Mouse (Mus musculus) kidney, adult 2 months (tissue): ENCODE results near the gene Emid1.

Experiments
- CTCF ChIP-seq: fragments of 200-500 bp; conservative IDR thresholded peaks from 2 replicates; pipeline ENCODE4 v1.5.1; 2011; ENCODE audit warnings: low read depth, mild to moderate bottlenecking, control low read depth, low read length, moderate library complexity, mixed read lengths; ENCODE audit not compliant: insufficient read depth, insufficient read length
- POLR2A ChIP-seq: fragments of 200-500 bp; IDR thresholded peaks from one replicate; pipeline ENCODE4 v1.6.1; 2011; ENCODE audit warnings: low read depth, low read length, control low read depth

DNA sequence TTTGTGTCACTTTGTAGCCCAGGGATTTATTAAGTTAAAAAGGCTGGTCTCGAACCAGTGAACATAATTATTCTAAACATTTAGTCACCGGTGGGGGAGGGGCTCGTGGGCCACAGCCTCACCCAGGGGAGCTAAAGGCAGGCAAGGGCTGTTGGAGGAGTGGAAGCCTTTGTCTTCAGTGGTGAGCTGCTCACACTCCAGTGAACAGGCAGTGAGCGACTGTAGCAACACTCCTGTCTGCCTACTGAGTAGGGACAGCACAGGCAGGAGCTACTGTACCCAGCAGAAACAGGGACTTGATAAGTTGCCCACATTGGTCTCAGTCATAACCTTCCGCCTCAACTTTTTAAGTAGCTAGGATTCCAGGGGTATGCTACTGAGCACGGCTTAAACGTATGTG is 44.5 kb upstream of the Emid1 start:
- TF ChIP-seq POLR2A (no peak), CTCF (no peak)
